Mouse (Mus musculus) bone marrow macrophage, adult 2 months (primary cell): ENCODE measurements at regions not wholly inside any gene's neighbourhood (a gene's known extent, or its start where the extent isn't known, plus 50 kb on each side); places are given as distances from the start of the nearest gene placed in this dataset.

Source experiments
- CTCF ChIP-seq: IDR thresholded peaks from 2 replicates; pipeline ENCODE4 v1.5.1; 2012; ENCODE audit warnings: low read depth, mild to moderate bottlenecking, low read length, moderate library complexity
- POLR2A ChIP-seq: IDR thresholded peaks from 2 replicates; pipeline ENCODE4 v1.6.1; 2012; ENCODE audit warnings: mild to moderate bottlenecking, low read depth, low read length, borderline replicate concordance

DNA sequence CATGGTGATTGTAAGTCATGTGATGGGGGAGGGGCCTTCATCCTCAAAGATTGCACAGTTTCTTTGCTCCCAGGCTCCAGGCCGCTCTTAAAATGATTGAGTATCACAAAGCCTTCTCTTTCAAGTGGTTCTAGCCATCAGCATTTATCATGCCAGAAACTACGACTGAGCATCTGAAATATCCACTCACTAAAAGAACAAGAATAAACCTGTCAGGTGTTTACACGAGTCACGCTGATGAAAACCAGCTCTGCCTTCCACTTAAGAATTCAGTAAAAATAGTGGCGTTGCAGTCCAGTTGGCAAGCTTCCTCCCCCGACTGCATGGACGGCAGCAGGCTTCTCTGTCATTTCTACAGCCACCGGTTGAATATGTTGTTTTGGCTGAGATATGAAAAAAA is 136.2 kb downstream of the Ndufa10 start:
- no peak for TF ChIP-seq POLR2A
- TF ChIP-seq CTCF: no peak
